Mouse (Mus musculus): ENCODE data around the gene Gm45062. TPM values are rescaled to one million over a fixed set of nuclear protein-coding genes. Genes with fewer than 3 reads are reported as not detected.

Gm45062 gene
- total RNA-seq, 1 experiment from 2014 or later, result 2.8 TPM

DNA sequence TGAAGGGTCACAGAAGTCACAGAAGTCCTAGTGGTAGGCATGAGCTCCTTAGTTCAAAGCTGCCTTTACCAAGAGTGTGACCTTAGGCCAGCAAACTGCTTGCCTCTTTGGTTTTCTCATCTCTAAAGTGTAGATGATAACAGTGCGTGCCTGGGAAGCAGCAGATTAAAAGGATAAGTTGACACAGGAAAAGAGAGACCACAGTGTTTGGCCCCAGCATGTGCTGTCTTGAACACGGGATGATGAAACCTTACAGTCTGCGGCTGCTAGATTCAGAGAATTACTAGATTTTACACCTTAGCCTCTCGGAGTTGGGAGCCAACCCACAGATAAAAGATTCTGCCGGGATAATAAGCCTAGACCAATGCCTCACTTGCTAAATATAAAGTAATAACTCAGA is 381.6 kb downstream of the Gm45062 start:
- ATAC-seq (replicated peaks; ENCODE audit: low read depth, poor library complexity, severe bottlenecking), result no peak

DNA sequence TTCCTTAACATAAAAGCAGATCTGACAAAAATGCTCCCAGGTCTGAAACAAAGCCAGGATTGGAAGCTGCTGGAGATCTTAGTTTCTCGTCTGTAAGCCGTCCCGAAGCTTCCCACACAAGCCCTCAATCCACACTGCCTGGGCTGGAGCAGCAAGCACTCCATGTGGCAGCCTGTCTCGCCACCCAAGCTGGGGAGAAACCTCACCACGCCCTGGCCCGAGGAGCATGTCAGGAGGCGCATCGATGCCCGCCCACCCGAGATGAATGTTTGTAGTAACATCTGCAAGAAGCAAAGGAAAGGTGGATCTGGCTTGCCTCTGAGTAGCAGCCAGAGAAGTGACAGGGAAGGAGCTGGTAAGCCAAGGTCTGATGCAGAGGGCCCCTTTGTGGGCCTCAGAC is 385.5 kb downstream of the Gm45062 start:
- ATAC-seq (replicated peaks; ENCODE audit: low read depth, poor library complexity, severe bottlenecking), result no peak

GRCm38 (mm10) chr6:8645708-8646107 is 386.5 kb downstream of the Gm45062 start:
- no peak for ATAC-seq (replicated peaks; ENCODE audit: low read depth, poor library complexity, severe bottlenecking)

Other genes with a start within 250 kb of the Gm45062 start
- gene Col28a1, start 66.8 kb upstream of the Gm45062 start, total RNA-seq (2017), result 0.23 and 0.24 TPM in 2 replicates
- gene Mios, start 50.2 kb upstream of the Gm45062 start, total RNA-seq (2017), result 42.9 and 46.8 TPM in 2 replicates
- gene Rpa3, start 277 bp upstream of the Gm45062 start, total RNA-seq (2017), result 113 and 129 TPM in 2 replicates
- gene Umad1, start 162 bp upstream of the Gm45062 start, total RNA-seq (2017), result 11.9 and 21.4 TPM in 2 replicates